Mouse (Mus musculus): ENCODE results near the gene Hexim2. TPM values are rescaled to one million over a fixed set of nuclear protein-coding genes. Genes with fewer than 3 reads are reported as not detected.

Gene Hexim2
- polyA plus RNA-seq, 1 experiment from 2014 or later: 6.5 TPM

DNA sequence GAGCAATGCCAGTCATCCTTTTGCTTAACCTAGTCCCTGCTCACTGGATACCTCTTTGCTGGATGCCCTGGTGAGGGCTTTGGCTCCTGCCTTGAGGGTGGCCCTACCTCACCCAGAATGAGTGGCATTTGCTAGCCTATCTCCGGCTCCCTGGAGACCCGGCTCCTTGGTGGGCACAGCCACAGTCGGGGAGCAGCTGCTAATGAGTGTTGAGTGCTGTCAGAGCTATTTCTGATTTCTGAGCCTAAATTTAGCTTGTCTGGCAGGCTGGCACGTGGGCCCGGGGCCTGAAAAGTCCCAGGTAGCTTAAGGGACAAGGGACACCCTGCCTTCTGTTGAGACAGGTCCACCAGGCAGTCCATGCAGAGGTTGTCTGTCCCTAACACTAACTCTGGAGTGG, 45.0 kb downstream of the Hexim2 start:
- H3K9me3 ChIP-seq (replicated peaks; ENCODE audit: low read length): no peaks in the 10 kb centered on the region
- H3K4me2 ChIP-seq (ENCODE audit: low read length): no peak overlapping the region
- H3K4me1 ChIP-seq (replicated peaks; ENCODE audit: insufficient read depth, low read length): 0 out of 2 replicates have a peak, but pooled peaks cover 13% of the 10 kb centered on the region
- DNase-seq (ENCODE audit: low spot score) (no peak), ATAC-seq (replicated peaks; ENCODE audit: low FRiP score, low read depth) (no peak)
- H3K4me3 ChIP-seq (replicated peaks; ENCODE audit: low read depth, low read length): no peak overlapping the region
- TF ChIP-seq CTCF (IDR thresholded peaks at IDR 0.05; ENCODE audit: low read depth): no peak
- WGBS: 84% methylated on average over 5 of the region's 5 CpGs
- no peak overlapping the region for H3K27ac ChIP-seq
- no peaks in the 10 kb centered on the region for H3K36me3 ChIP-seq (ENCODE audit: insufficient read depth, low read length)
- H3K9ac ChIP-seq (ENCODE audit: low read depth, low read length): no peak overlapping the region
- H3K27me3 ChIP-seq (ENCODE audit: insufficient read depth, low read length): no peaks in the 10 kb centered on the region

- H3K9ac ChIP-seq (ENCODE audit: low read depth, low read length): no peak overlapping the region
- H3K4me1 ChIP-seq (replicated peaks; ENCODE audit: insufficient read depth, low read length): 0 out of 2 replicates have a peak, but pooled peaks cover 13% of the 10 kb centered on the region
- no peak overlapping the region for H3K27ac ChIP-seq
- 76% methylated on average over 15 of the region's 15 CpGs for WGBS
- ATAC-seq (replicated peaks; ENCODE audit: low FRiP score, low read depth) (no peak), DNase-seq (ENCODE audit: low spot score) (no peak)
- H3K4me2 ChIP-seq (ENCODE audit: low read length): no peak overlapping the region
- no peaks in the 10 kb centered on the region for H3K9me3 ChIP-seq (replicated peaks; ENCODE audit: low read length)
- no peak overlapping the region for H3K4me3 ChIP-seq (replicated peaks; ENCODE audit: low read depth, low read length)
- H3K36me3 ChIP-seq (ENCODE audit: insufficient read depth, low read length): no peaks in the 10 kb centered on the region
- no peak for TF ChIP-seq CTCF (IDR thresholded peaks at IDR 0.05; ENCODE audit: low read depth)
- H3K27me3 ChIP-seq (ENCODE audit: insufficient read depth, low read length): no peaks in the 10 kb centered on the region
Observed at GRCm38 (mm10) chr11:103177815-103178485, 45.7 kb downstream of the Hexim2 start.

DNA sequence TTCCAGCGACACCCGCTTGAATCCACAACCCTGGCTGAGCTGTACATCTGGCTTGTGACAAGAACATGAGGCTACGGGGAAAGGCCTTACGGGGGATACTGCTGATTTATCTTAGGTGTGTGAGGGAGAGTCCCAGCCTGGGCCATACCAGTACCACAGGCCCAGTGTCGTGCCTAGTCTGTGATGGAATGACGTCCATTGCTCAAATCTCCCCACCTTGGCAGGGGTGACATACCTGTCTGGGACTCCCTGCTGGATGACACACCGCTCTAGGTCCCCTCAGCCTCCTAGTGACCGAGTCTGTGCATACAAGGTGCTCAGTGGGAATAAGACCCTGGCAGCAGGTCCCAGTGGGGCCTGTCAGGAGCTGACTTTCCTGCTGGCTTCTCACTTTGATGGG, 46.5 kb downstream of the Hexim2 start:
- 91% methylated on average over 8 of the region's 8 CpGs for WGBS
- no peak overlapping the region for H3K9ac ChIP-seq (ENCODE audit: low read depth, low read length)
- no peaks in the 10 kb centered on the region for H3K9me3 ChIP-seq (replicated peaks; ENCODE audit: low read length)
- H3K36me3 ChIP-seq (ENCODE audit: insufficient read depth, low read length): no peaks in the 10 kb centered on the region
- ATAC-seq (replicated peaks; ENCODE audit: low FRiP score, low read depth): no peak
- no peak overlapping the region for H3K4me3 ChIP-seq (replicated peaks; ENCODE audit: low read depth, low read length)
- no peak overlapping the region for H3K27ac ChIP-seq
- no peaks in the 10 kb centered on the region for H3K27me3 ChIP-seq (ENCODE audit: insufficient read depth, low read length)
- H3K4me1 ChIP-seq (replicated peaks; ENCODE audit: insufficient read depth, low read length): 0 out of 2 replicates have a peak, but pooled peaks cover 13% of the 10 kb centered on the region
- no peak overlapping the region for H3K4me2 ChIP-seq (ENCODE audit: low read length)
- TF ChIP-seq CTCF (IDR thresholded peaks at IDR 0.05; ENCODE audit: low read depth): no peak
- DNase-seq (ENCODE audit: low spot score): no peak

DNA sequence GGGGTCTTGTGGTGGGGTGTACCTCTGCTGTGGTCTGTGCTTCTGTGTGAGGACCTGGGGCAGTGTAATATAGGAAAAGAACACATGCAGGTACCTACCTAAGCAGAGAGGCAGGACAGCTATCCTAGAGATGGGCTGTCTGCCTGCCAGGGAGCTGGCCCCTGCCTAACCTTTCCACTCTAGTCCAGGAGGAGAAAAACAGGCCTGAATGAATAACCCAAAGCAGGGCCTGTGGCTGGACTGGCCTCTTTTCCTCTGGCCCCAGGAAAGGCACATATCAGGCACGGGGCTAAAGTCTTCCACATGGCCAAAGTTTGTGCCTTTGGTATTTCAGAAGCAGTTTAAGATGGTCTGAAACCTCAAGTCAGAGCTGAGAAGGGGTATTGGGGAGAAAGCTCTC, 48.2 kb downstream of the Hexim2 start:
- Histone ChIP-seq H3K27ac (peak overlapping the region; percentile 19), H3K9ac (ENCODE audit: low read depth, low read length) (no peak overlapping the region), H3K9me3 (replicated peaks; ENCODE audit: low read length) (no peaks in the 10 kb centered on the region), H3K4me2 (ENCODE audit: low read length) (no peak overlapping the region), H3K27me3 (ENCODE audit: insufficient read depth, low read length) (no peaks in the 10 kb centered on the region), H3K36me3 (ENCODE audit: insufficient read depth, low read length) (no peaks in the 10 kb centered on the region), H3K4me1 (replicated peaks; ENCODE audit: insufficient read depth, low read length) (0 out of 2 replicates have a peak, but pooled peaks cover 4% of the 10 kb centered on the region), H3K4me3 (replicated peaks; ENCODE audit: low read depth, low read length) (no peak overlapping the region)
- DNase-seq (ENCODE audit: low spot score) (no peak), ATAC-seq (replicated peaks; ENCODE audit: low FRiP score, low read depth) (no peak)
- 86% methylated on average over 1 of the region's 1 CpGs for WGBS
- no peak for TF ChIP-seq CTCF (IDR thresholded peaks at IDR 0.05; ENCODE audit: low read depth)

DNA sequence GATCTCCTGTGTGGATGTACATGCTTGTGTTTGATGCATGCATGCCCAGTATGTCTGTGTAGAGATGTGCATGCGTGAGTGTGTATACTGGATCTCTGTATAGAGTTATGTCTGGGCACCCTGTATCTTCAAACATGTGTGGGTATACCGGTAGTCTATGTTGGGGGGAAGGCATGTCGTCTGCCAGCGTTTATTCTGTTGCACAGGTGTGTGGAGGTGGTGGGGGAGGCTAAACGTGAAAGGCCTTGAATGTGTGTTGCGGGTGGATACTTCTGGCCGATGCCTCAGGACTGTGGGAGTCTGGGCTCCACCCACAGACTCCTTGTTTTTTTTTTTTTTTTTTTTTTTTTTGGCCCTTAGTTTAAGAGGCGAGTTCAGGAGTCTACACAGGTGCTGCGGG, 49.1 kb downstream of the Hexim2 start:
- Histone ChIP-seq H3K9me3 (replicated peaks; ENCODE audit: low read length) (no peaks in the 10 kb centered on the region), H3K27ac (no peak overlapping the region), H3K4me2 (ENCODE audit: low read length) (no peak overlapping the region), H3K27me3 (ENCODE audit: insufficient read depth, low read length) (no peaks in the 10 kb centered on the region), H3K9ac (ENCODE audit: low read depth, low read length) (no peak overlapping the region), H3K4me3 (replicated peaks; ENCODE audit: low read depth, low read length) (no peak overlapping the region), H3K4me1 (replicated peaks; ENCODE audit: insufficient read depth, low read length) (no peaks in the 10 kb centered on the region), H3K36me3 (ENCODE audit: insufficient read depth, low read length) (no peaks in the 10 kb centered on the region)
- WGBS: 62% methylated on average over 9 of the region's 9 CpGs
- TF ChIP-seq CTCF (IDR thresholded peaks at IDR 0.05; ENCODE audit: low read depth): no peak
- DNase-seq (ENCODE audit: low spot score) (no peak), ATAC-seq (replicated peaks; ENCODE audit: low FRiP score, low read depth) (no peak)

- Histone ChIP-seq H3K4me2 (ENCODE audit: low read length) (no peak overlapping the region), H3K27me3 (ENCODE audit: insufficient read depth, low read length) (no peaks in the 10 kb centered on the region), H3K27ac (no peak overlapping the region), H3K36me3 (ENCODE audit: insufficient read depth, low read length) (no peaks in the 10 kb centered on the region), H3K4me3 (replicated peaks; ENCODE audit: low read depth, low read length) (no peak overlapping the region), H3K9me3 (replicated peaks; ENCODE audit: low read length) (no peaks in the 10 kb centered on the region), H3K4me1 (replicated peaks; ENCODE audit: insufficient read depth, low read length) (no peaks in the 10 kb centered on the region), H3K9ac (ENCODE audit: low read depth, low read length) (no peak overlapping the region)
- 72% methylated on average over 3 of the region's 3 CpGs for WGBS
- DNase-seq (ENCODE audit: low spot score) (no peak), ATAC-seq (replicated peaks; ENCODE audit: low FRiP score, low read depth) (peak; percentile 88)
- no peak for TF ChIP-seq CTCF (IDR thresholded peaks at IDR 0.05; ENCODE audit: low read depth)
Observed at GRCm38 (mm10) chr11:103181911-103182310, 49.7 kb downstream of the Hexim2 start.

DNA sequence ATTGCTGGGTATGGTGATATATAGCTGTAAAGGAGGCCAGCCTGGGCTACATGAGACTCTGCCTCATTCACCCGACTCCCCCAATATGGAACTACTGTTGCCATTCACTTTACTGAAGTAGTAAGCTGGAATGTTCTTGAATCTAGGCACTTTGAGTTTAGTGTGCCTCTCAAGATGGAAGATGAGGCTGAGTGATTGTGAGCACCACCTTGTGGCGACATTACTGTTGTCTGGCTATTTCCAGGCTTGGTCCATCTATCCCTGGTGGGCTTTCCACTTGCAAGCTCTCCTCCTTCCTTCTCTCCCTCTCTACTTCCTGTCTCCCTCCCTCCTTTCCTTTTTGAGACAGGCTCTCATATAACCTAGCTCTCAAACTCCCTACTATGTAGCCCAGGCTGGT, 52.7 kb downstream of the Hexim2 start:
- Histone ChIP-seq H3K36me3 (ENCODE audit: insufficient read depth, low read length) (no peaks in the 10 kb centered on the region), H3K9ac (ENCODE audit: low read depth, low read length) (no peak overlapping the region), H3K4me2 (ENCODE audit: low read length) (no peak overlapping the region), H3K27me3 (ENCODE audit: insufficient read depth, low read length) (no peaks in the 10 kb centered on the region), H3K9me3 (replicated peaks; ENCODE audit: low read length) (no peaks in the 10 kb centered on the region), H3K4me1 (replicated peaks; ENCODE audit: insufficient read depth, low read length) (no peaks in the 10 kb centered on the region), H3K4me3 (replicated peaks; ENCODE audit: low read depth, low read length) (no peak overlapping the region), H3K27ac (no peak overlapping the region)
- peak; percentile 85 for TF ChIP-seq CTCF (IDR thresholded peaks at IDR 0.05; ENCODE audit: low read depth)
- DNase-seq (ENCODE audit: low spot score) (peak; percentile 75), ATAC-seq (replicated peaks; ENCODE audit: low FRiP score, low read depth) (no peak)
- WGBS: 36% methylated on average over 2 of the region's 2 CpGs

Other genes starting within 250 kb of the Hexim2 start
- gene Fam187a, start 247.3 kb upstream of the Hexim2 start, polyA plus RNA-seq (2015; fragmentation: Nextera tagmentation; extraction: Ambion mirVana): 0.11 TPM in 1 of 2 replicates, not detected in the other
- gene Gfap, start 231.5 kb upstream of the Hexim2 start, polyA plus RNA-seq (2015; fragmentation: Nextera tagmentation; extraction: Ambion mirVana): 0.20 and 0.33 TPM in 2 replicates
- 2.6 and 3.4 TPM in 2 replicates for gene Kif18b, start 207.3 kb upstream of the Hexim2 start, polyA plus RNA-seq (2015; fragmentation: Nextera tagmentation; extraction: Ambion mirVana)
- gene C1ql1, start 185.7 kb upstream of the Hexim2 start, polyA plus RNA-seq (2015; fragmentation: Nextera tagmentation; extraction: Ambion mirVana): 1.4 and 2.3 TPM in 2 replicates
- gene Nmt1, start 104.2 kb upstream of the Hexim2 start, polyA plus RNA-seq (2015; fragmentation: Nextera tagmentation; extraction: Ambion mirVana): 60.3 and 60.7 TPM in 2 replicates
- gene Dcakd, start 104.1 kb upstream of the Hexim2 start, polyA plus RNA-seq (2015; fragmentation: Nextera tagmentation; extraction: Ambion mirVana): 103 and 106 TPM in 2 replicates
- gene Plcd3, start 30.8 kb upstream of the Hexim2 start, polyA plus RNA-seq (2015; fragmentation: Nextera tagmentation; extraction: Ambion mirVana): 4.2 and 5.6 TPM in 2 replicates
- gene Acbd4, start 30.7 kb upstream of the Hexim2 start, polyA plus RNA-seq (2015; fragmentation: Nextera tagmentation; extraction: Ambion mirVana): 36.6 and 39.7 TPM in 2 replicates
- gene Hexim1, start 16.2 kb upstream of the Hexim2 start, polyA plus RNA-seq (2015; fragmentation: Nextera tagmentation; extraction: Ambion mirVana): 6.5 and 6.8 TPM in 2 replicates
- 2.6 and 3.4 TPM in 2 replicates for gene Fmnl1, start 38.7 kb downstream of the Hexim2 start, polyA plus RNA-seq (2015; fragmentation: Nextera tagmentation; extraction: Ambion mirVana)
- 0.37 and 0.47 TPM in 2 replicates for gene 1700023F06Rik, start 76.1 kb downstream of the Hexim2 start, polyA plus RNA-seq (2015; fragmentation: Nextera tagmentation; extraction: Ambion mirVana)
- gene Spata32, start 86.0 kb downstream of the Hexim2 start, polyA plus RNA-seq (2015; fragmentation: Nextera tagmentation; extraction: Ambion mirVana): not detected in 2 replicates
- 3.2 and 3.8 TPM in 2 replicates for gene Map3k14, start 135.0 kb downstream of the Hexim2 start, polyA plus RNA-seq (2015; fragmentation: Nextera tagmentation; extraction: Ambion mirVana)
- gene Arhgap27, start 231.3 kb downstream of the Hexim2 start, polyA plus RNA-seq (2015; fragmentation: Nextera tagmentation; extraction: Ambion mirVana): 15.9 and 16.6 TPM in 2 replicates